Mouse (Mus musculus): ENCODE results near the gene Myh2. TPM values are rescaled to one million over a fixed set of nuclear protein-coding genes. Genes with fewer than 3 reads are reported as not detected.

Myh2 gene
- total and polyA plus RNA-seq, 3 experiments: 0.05 TPM; not detected in 2

DNA sequence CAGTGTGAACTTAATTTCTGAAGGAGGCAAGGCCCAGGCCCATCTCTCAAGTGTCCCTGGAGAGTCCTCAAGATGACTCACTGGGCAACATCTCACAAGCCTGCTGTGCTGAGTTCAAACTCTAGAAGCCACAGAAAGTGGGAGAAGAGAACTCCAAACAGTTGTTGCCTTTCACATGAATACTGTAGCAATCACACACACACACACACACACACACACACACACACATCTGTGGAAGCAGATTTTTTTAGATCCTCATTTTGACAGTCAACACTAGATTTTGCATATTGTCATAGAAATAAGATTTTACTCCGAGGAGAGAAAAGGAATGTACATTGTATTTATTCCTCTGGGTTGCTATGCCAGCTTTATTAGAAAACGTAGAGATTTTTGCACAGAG lies 20.0 kb downstream of the Myh2 start:
- Histone ChIP-seq H3K4me1 (ENCODE audit: insufficient read depth, low read depth, low read length) (no peaks in the 10 kb centered on the region), H3K4me3 (ENCODE audit: low read depth, low read length) (no peak overlapping the region), H3K9me3 (replicated peaks) (peaks cover 38% of the 10 kb centered on the region), H3K27me3 (ENCODE audit: insufficient read depth, low read length) (no peaks in the 10 kb centered on the region), H3K36me3 (replicated peaks) (no peaks in the 10 kb centered on the region)
- TF ChIP-seq CTCF (IDR thresholded peaks at IDR 0.05; ENCODE audit: low read depth, low read length) (no peak), GATA1 (IDR thresholded peaks at IDR 0.05; ENCODE audit: borderline replicate concordance, low read length) (no peak), TAL1 (conservative IDR thresholded peaks at IDR 0.05; ENCODE audit: low read depth, low read length) (no peak), GATA2 (IDR thresholded peaks at IDR 0.05; ENCODE audit: borderline replicate concordance, low read depth, low read length) (no peak), POLR2AphosphoS5 (IDR thresholded peaks at IDR 0.05; ENCODE audit: insufficient replicate concordance, low read depth, low read length) (no peak)
- DNase-seq (ENCODE audit: low spot score): no peak
- no peak for ATAC-seq (ENCODE audit: extremely low read depth, insufficient number of reproducible peaks, low FRiP score, poor library complexity, severe bottlenecking)

DNA sequence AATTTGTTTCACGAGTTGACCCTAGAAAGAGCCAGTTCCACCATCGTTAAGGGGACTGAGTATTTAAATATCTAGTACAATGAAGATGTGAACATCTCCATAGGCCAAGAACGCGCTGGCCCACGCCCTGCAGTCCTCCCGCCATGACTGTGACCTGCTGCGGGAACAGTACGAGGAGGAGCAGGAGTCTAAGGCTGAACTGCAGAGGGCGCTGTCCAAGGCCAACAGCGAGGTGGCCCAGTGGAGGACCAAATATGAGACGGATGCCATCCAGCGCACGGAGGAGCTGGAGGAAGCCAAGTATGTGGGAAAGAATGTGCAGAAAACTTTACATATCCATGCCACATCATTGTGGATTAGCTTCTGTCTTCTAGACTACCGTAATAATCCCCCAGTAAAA lies 20.7 kb downstream of the Myh2 start:
- Histone ChIP-seq H3K9me3 (replicated peaks) (peaks cover 41% of the 10 kb centered on the region), H3K36me3 (replicated peaks) (no peaks in the 10 kb centered on the region), H3K4me3 (ENCODE audit: low read depth, low read length) (no peak overlapping the region), H3K4me1 (ENCODE audit: insufficient read depth, low read depth, low read length) (no peaks in the 10 kb centered on the region), H3K27me3 (ENCODE audit: insufficient read depth, low read length) (no peaks in the 10 kb centered on the region)
- TF ChIP-seq TAL1 (conservative IDR thresholded peaks at IDR 0.05; ENCODE audit: low read depth, low read length): no peak
- TF ChIP-seq CTCF (IDR thresholded peaks at IDR 0.05; ENCODE audit: low read depth, low read length): no peak
- TF ChIP-seq GATA1 (IDR thresholded peaks at IDR 0.05; ENCODE audit: borderline replicate concordance, low read length): no peak
- no peak for TF ChIP-seq POLR2AphosphoS5 (IDR thresholded peaks at IDR 0.05; ENCODE audit: insufficient replicate concordance, low read depth, low read length)
- no peak for TF ChIP-seq GATA2 (IDR thresholded peaks at IDR 0.05; ENCODE audit: borderline replicate concordance, low read depth, low read length)
- ATAC-seq (ENCODE audit: extremely low read depth, insufficient number of reproducible peaks, low FRiP score, poor library complexity, severe bottlenecking) (no peak), DNase-seq (ENCODE audit: low spot score) (no peak)

DNA sequence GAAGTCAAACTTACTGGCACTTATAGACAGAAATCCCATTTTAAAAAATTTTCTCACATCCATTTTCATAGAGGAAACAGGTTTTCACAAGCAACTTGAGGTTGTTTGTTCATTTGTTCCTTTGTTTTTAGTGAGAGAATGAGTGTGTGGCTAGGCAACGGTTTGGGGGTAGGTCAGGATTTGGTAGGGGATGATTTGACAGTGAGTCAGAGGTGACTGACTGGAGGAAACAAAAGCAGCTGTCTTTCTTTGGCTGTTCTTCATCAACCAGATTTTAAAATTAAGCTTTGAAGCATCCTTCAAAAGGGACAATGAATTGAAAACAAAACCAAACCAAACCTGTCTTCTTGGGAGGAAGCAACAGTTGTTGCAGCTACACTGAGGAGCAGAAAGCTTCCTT lies 28.5 kb downstream of the Myh2 start:
- H3K27me3 ChIP-seq (ENCODE audit: insufficient read depth, low read length): no peaks in the 10 kb centered on the region
- no peak overlapping the region for H3K4me3 ChIP-seq (ENCODE audit: low read depth, low read length)
- no peak for DNase-seq (ENCODE audit: low spot score)
- no peaks in the 10 kb centered on the region for H3K4me1 ChIP-seq (ENCODE audit: insufficient read depth, low read depth, low read length)
- no peaks in the 10 kb centered on the region for H3K36me3 ChIP-seq (replicated peaks)
- no peak for ATAC-seq (ENCODE audit: extremely low read depth, insufficient number of reproducible peaks, low FRiP score, poor library complexity, severe bottlenecking)
- TF ChIP-seq TAL1 (conservative IDR thresholded peaks at IDR 0.05; ENCODE audit: low read depth, low read length) (no peak), GATA1 (IDR thresholded peaks at IDR 0.05; ENCODE audit: borderline replicate concordance, low read length) (no peak), POLR2AphosphoS5 (IDR thresholded peaks at IDR 0.05; ENCODE audit: insufficient replicate concordance, low read depth, low read length) (no peak), GATA2 (IDR thresholded peaks at IDR 0.05; ENCODE audit: borderline replicate concordance, low read depth, low read length) (no peak), CTCF (IDR thresholded peaks at IDR 0.05; ENCODE audit: low read depth, low read length) (no peak)
- peaks cover 24% of the 10 kb centered on the region for H3K9me3 ChIP-seq (replicated peaks)

DNA sequence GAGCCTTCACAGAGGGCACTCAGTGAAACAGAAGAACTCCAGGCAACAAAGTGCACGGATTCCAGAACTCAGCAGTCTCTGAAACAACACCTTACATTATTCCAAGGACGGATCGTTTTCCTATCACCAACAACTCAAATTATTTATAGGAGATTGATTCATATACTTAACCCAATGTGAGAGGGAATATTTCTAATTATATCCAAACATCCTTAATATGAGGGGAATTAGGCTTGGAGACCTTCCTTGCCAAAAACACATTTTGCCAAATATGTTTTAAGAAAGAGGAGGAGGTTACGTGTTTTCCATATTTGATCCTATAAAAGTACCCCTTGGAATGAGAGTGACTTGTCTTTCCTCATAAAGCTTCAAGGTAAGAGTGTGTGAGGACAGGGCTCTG lies 28.9 kb downstream of the Myh2 start, which contains the start of gene Myh1:
TSS of gene Myh1 (plus strand) at position 301 of the 400 bp plus-strand sequence.
- Histone ChIP-seq H3K4me1 (ENCODE audit: insufficient read depth, low read depth, low read length) (no peaks in the 10 kb centered on the region), H3K36me3 (replicated peaks) (no peaks in the 10 kb centered on the region), H3K9me3 (replicated peaks) (peaks cover 24% of the 10 kb centered on the region), H3K27me3 (ENCODE audit: insufficient read depth, low read length) (no peaks in the 10 kb centered on the region), H3K4me3 (ENCODE audit: low read depth, low read length) (no peak within 1 kb of the TSS)
- ATAC-seq (ENCODE audit: extremely low read depth, insufficient number of reproducible peaks, low FRiP score, poor library complexity, severe bottlenecking) (no peak), DNase-seq (ENCODE audit: low spot score) (no peak)
- TF ChIP-seq CTCF (IDR thresholded peaks at IDR 0.05; ENCODE audit: low read depth, low read length) (no peak), GATA2 (IDR thresholded peaks at IDR 0.05; ENCODE audit: borderline replicate concordance, low read depth, low read length) (no peak), GATA1 (IDR thresholded peaks at IDR 0.05; ENCODE audit: borderline replicate concordance, low read length) (no peak), TAL1 (conservative IDR thresholded peaks at IDR 0.05; ENCODE audit: low read depth, low read length) (no peak), POLR2AphosphoS5 (IDR thresholded peaks at IDR 0.05; ENCODE audit: insufficient replicate concordance, low read depth, low read length) (no peak)

DNA sequence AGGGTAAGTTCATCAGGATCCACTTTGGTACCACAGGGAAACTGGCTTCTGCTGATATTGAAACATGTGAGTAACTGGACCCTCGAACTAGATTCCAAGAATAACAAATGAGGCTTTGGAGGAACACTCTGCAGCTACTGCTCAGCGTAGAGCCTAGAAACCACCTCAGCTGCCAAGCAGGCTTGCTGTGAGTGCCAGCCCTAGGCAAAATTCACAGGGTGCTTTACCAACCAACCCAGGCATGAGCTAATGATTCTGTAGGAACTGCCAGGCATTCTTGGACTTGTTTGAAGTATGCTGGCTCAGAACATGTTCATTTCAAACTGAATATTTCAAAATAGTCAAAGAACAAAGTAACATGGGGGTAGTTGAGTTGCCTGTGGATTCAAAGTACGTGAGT lies 33.9 kb downstream of the Myh2 start:
- H3K36me3 ChIP-seq (replicated peaks): no peaks in the 10 kb centered on the region
- DNase-seq (ENCODE audit: low spot score) (no peak), ATAC-seq (ENCODE audit: extremely low read depth, insufficient number of reproducible peaks, low FRiP score, poor library complexity, severe bottlenecking) (no peak)
- TF ChIP-seq GATA2 (IDR thresholded peaks at IDR 0.05; ENCODE audit: borderline replicate concordance, low read depth, low read length) (no peak), GATA1 (IDR thresholded peaks at IDR 0.05; ENCODE audit: borderline replicate concordance, low read length) (no peak), CTCF (IDR thresholded peaks at IDR 0.05; ENCODE audit: low read depth, low read length) (no peak), POLR2AphosphoS5 (IDR thresholded peaks at IDR 0.05; ENCODE audit: insufficient replicate concordance, low read depth, low read length) (no peak), TAL1 (conservative IDR thresholded peaks at IDR 0.05; ENCODE audit: low read depth, low read length) (no peak)
- H3K27me3 ChIP-seq (ENCODE audit: insufficient read depth, low read length): no peaks in the 10 kb centered on the region
- H3K4me3 ChIP-seq (ENCODE audit: low read depth, low read length): no peak overlapping the region
- no peaks in the 10 kb centered on the region for H3K4me1 ChIP-seq (ENCODE audit: insufficient read depth, low read depth, low read length)
- H3K9me3 ChIP-seq (replicated peaks): peaks cover 35% of the 10 kb centered on the region

DNA sequence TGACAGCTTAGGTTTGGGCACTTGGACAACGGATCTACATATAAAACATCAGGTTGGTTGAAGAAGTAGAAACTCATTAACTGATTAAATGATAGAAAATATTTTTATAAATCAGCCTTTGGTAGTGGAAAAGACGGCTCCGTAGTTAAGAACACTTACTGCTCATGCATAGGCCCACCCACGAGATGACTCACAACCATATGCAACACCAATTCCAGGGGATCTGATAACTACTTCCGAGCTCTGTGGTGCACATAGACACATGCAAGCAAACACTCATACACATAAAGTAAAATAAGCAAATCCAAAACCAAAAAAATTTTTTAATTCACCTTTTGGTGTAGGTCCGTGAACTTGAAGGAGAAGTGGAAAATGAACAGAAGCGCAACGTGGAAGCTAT lies 51.0 kb downstream of the Myh2 start:
- no peak for ATAC-seq (ENCODE audit: extremely low read depth, insufficient number of reproducible peaks, low FRiP score, poor library complexity, severe bottlenecking)
- no peaks in the 10 kb centered on the region for H3K4me1 ChIP-seq (ENCODE audit: insufficient read depth, low read depth, low read length)
- peaks cover 24% of the 10 kb centered on the region for H3K9me3 ChIP-seq (replicated peaks)
- no peaks in the 10 kb centered on the region for H3K27me3 ChIP-seq (ENCODE audit: insufficient read depth, low read length)
- H3K36me3 ChIP-seq (replicated peaks): no peaks in the 10 kb centered on the region
- H3K4me3 ChIP-seq (ENCODE audit: low read depth, low read length): no peak overlapping the region
- DNase-seq (ENCODE audit: low spot score): no peak
- TF ChIP-seq CTCF (IDR thresholded peaks at IDR 0.05; ENCODE audit: low read depth, low read length) (no peak), TAL1 (conservative IDR thresholded peaks at IDR 0.05; ENCODE audit: low read depth, low read length) (no peak), GATA2 (IDR thresholded peaks at IDR 0.05; ENCODE audit: borderline replicate concordance, low read depth, low read length) (no peak), POLR2AphosphoS5 (IDR thresholded peaks at IDR 0.05; ENCODE audit: insufficient replicate concordance, low read depth, low read length) (no peak), GATA1 (IDR thresholded peaks at IDR 0.05; ENCODE audit: borderline replicate concordance, low read length) (no peak)
